Mouse (Mus musculus) left cerebral cortex, postnatal 4 days (tissue): ENCODE measurements at regions not wholly inside any gene's neighbourhood (a gene's known extent, or its start where the extent isn't known, plus 50 kb on each side); places are given as distances from the start of the nearest gene placed in this dataset.
"Not testable (repeated sequence)": the region's sequence is repeated elsewhere in the genome, so short reads cannot be mapped to it uniquely, and the experiment has no call there.

Source experiments
- DNase-seq: peaks from one replicate; pipeline ENCODE4 v3.0.0-alpha.2; 2022
- intact Hi-C: fragments of 180-260 bp; cut with DNase I; formaldehyde crosslinking; loops from one replicate; pipeline ENCODE4 v1.15.1; 2025

DNA sequence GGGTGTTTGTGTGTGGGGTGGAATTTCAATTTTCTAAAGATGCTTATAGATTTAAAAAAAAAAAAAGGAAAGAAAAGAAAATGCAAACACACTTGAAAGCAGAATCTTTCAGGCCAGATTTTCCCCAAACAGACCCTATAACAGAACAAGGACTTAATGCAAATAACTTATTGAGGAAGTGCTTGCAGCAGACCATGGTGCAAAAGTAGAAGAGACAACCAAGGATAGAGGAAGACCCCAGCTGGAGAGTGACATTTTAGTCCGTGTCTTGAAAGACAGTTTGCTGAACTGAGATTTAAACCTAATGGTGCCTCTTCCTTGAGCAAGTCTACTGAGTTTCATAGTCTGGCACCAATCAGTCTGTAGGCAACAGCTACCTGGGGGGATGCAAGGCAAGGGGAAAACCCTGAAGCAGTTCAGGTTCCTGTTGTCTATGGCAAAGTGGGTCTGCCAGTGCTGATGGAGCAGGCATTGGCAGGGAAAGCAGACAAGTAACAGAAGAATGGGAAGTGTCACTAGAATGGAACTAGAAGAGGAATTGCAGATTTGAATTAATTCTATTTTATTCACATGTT is 249.2 kb downstream of the Nfkbiz start:
- no peak for DNase-seq
- intact Hi-C loops, result no loop called here

DNA sequence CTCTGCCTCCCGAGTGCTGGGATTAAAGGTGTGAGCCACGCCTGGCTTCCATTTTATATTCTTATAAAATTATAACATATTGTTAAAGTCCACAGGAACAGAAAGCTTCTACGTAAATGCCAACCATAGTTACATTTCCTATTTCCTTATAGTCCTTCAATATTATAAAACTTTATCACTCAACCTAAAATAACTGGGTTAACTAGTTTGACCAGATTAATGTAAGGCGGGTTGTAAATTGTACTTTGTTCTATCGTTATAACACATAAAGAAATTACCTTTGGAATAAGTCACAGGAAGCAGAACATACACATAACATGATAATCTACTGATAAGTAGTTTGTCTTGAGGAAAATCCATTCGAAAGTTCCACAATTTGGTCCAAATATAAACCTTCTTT is 251.6 kb downstream of the Nfkbiz start:
- no peak for DNase-seq
- intact Hi-C loops, result no loop called here

DNA sequence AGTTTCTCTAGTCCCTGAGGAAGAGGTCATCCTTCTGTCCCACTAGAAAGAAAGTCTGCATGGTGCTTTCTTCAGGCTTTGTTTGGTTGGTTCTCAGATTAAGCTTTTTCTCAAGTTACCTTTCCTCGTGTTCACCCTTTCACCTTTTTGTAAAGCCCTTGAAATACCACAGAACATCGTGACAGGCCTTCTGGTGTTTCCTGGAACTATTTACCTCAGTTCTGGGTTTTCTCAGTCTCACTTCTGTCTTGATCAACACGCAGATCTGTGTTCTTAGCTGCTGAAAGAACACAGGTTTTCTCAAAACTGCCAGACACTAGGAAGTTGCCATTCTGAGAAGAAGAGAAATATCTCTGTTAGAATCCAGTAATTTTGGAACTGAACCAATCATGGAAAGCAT is 255.8 kb downstream of the Nfkbiz start:
- intact Hi-C loops, result no loop called here
- no peak for DNase-seq

DNA sequence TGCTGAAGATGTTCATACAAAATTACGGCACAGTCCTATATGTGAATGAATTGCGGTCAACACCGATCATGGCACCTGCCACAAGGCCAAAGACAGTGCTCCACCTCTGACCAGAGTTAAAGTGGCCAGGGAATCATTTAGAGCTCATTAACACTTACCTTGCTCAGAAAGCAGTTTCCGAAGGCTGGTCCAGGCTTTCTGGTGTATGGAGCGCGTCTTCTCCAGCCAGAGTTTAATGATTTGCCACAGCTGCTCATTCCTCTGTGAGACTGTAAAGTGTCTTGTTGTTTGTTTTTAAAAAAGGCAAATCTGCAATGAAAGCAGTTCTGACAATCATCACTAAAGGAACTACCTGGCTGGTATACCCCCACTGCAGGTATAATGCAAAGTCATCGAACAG is 256.7 kb downstream of the Nfkbiz start:
- intact Hi-C loops, result no loop called here
- no peak for DNase-seq

DNA sequence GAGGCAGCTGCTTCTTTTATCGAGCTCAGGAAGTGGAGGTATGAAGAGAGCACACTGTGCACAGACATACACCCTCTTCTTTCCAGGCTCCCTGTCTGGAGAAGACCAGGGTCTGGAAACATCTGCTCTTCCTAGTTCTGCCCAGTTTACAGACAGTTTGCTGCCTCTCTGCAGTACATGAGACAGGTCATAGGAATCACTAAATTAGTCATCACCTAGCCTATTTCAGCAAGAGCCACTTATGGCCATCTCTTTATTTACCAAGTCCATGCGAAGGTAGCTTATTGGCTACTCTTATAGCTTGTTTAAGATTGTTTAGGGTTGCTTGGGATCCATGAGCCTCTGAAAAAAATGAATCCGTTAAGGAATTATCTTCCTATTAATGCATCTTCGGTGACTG is 257.9 kb downstream of the Nfkbiz start:
- DNase-seq, result no peak
- intact Hi-C loops, result no loop called here

DNA sequence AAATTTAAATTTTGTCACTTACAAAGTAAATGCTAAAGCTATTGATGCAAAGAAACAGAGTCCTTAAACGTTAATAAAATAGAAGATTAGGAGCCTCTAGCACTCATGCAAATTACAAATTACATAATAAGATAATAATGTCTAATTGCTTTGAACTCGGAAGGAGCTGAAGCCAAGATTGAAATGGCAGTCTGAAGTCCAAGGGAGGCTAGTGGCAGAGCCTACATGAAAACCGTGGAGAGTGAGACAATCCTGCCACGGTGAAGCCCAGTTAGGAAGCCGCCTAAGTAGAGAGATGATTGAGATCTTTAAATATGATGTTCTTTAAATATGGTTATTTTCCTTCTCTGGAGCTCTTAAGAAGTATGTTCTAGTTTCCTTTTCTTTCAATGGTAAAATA is 260.0 kb downstream of the Nfkbiz start:
- no peak for DNase-seq
- intact Hi-C loops, result no loop called here

DNA sequence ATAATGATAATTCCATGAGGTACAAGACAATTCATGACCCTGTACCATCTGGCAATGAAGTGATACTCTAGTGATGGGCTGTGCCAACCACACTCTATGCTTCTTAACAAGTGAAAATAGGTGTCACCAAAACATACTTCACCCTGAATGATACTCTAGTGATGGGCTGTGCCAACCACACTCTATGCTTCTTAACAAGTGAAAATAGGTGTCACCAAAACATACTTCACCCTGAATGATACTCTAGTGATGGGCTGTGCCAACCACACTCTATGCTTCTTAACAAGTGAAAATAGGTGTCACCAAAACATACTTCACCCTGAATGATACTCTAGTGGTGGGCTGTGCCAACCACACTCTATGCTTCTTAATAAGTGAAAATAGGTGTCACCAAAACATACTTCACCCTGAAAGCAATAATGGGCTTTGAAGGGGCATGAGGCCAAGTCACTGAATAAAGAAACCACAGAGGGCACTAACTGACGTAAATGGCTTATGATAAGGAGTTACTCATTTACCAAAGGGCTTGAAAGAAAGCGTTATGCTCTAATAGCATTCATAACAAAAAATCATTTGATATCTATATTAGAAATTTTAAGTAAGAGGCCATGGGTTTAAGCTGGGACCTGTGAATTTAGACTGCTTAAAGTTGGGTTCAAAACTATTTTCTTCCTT is 263.0 kb downstream of the Nfkbiz start:
- intact Hi-C loops, DNase-seq: not testable (repeated sequence)

DNA sequence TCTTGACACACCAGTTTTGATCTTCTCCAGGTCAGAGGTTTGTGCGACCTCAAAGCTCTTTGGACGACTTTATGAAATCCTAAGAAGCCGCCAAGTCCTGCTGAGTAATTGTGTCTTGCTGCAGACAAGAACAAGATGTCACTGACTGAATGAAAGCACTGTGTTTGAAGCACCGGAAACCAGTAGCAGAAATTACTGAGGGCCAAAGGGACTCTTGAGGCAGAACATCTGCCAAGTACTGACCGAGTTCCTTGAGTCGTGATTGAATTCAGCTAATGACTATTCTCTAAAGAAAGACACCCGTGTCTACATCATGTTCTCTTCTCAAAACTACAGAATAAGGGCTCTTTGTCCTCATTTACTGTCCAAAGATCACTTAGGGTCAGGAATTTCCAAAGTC is 267.6 kb downstream of the Nfkbiz start:
- DNase-seq, result no peak
- intact Hi-C loops, result no loop called here

DNA sequence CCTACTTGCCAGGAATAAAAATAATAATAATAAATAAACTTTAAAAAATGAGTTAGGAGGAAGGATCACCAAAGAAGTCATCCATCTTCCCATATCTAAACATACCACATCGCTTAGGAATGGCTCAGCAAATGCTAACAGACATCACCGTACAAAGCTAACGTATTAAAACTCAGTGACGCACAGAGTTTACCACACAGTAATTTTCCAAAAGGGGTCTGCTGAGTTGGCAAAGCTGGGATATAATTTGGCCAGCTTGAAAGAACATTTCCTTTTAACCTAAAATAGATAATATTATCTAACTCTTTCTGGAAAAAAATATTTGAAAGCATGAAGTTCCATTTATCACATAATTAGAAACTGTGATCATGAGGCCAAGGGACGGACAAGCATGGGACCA is 268.6 kb downstream of the Nfkbiz start:
- intact Hi-C loops, result no loop called here
- DNase-seq, result no peak

DNA sequence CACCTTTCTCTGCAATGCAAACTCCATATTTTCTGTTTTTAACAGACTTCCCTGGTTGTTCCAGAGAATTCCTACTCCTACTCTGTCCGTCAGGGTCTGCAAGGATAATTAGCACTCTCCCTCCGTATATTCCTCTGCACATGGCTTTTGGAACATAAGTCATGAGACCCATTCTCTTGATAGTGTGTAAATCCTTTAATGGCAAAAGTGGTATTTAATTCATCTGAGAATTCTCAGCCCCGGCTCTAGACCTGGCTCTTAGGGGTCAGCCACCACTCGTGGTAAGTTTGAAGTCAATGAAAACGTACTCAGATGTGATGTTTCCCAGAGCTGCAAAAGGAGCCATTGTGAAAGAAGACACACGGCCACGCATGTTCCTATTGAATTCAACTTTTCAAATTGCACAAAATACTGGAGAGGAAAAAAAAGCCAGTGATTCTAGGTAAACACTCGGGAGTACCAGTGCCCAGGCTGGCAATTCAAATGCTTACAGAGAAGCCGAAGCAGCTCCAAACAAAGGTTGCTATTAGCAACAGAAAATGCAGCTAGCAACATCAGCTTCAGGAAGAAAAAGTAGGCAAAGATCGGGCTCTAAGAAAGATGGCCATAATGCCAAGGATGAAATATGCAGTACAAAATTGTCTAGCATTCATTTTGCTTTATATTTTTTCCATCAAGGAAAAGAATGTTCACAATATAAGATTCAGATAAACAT is 258.2 kb upstream of the Zpld1 start:
- intact Hi-C loops, result no loop called here
- no peak for DNase-seq

DNA sequence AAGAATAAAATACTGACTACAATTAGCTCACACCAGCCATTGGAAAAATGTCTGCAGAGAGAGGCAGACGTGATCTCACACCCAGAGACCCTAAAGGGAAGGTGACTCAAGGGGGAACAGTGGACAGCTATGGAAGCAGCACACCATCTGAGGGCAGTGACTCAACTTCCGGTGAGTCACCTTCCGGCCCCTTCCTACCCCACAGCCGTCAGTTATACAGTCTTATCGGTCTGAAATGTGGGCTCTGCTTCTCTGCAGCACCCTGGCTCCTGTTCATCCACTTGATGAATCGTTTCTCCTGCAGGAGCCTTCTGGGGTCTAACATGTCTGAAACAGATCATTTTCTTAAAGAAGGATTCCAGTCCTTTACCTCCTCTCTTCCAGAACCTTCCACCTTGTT is 257.4 kb upstream of the Zpld1 start:
- DNase-seq, result no peak
- intact Hi-C loops, result no loop called here

DNA sequence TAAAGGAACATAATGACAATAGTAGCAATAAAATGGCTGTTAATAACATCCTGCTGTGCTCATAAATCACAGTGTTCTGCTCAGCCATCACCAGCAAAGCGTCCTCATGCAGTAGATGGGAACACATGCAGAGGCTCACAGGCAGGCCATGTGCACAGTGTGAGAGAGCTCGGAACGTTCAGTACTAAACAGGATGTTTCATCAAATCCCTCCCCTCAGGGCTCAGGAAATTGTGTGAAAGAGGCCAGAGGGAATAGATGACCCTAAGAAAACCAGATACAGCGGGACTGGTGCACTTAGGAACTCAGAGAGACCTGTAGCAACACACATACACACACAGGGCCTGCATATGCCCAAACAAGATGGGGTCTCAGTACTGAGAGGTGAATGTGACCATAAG is 256.1 kb upstream of the Zpld1 start:
- intact Hi-C loops, result no loop called here
- DNase-seq, result no peak

DNA sequence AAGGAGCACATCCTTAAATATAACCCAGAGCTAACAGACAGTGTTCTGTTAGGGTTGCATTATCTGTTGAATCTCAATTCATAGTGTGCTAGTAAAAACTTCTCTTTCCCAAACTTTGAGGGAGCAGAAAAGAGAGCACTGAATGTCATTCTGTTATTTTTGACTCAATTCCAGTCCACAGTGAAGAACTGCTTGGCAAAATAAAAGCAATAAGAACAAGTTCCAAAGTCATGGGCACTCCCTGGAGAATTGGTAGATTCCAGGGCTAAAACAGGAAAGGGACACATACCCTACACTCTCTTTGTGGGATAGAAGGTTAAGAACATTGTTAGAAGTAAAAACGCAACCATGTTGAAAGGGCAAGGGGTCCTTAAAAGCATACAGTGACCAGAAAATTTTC is 253.6 kb upstream of the Zpld1 start:
- no peak for DNase-seq
- intact Hi-C loops, result no loop called here

DNA sequence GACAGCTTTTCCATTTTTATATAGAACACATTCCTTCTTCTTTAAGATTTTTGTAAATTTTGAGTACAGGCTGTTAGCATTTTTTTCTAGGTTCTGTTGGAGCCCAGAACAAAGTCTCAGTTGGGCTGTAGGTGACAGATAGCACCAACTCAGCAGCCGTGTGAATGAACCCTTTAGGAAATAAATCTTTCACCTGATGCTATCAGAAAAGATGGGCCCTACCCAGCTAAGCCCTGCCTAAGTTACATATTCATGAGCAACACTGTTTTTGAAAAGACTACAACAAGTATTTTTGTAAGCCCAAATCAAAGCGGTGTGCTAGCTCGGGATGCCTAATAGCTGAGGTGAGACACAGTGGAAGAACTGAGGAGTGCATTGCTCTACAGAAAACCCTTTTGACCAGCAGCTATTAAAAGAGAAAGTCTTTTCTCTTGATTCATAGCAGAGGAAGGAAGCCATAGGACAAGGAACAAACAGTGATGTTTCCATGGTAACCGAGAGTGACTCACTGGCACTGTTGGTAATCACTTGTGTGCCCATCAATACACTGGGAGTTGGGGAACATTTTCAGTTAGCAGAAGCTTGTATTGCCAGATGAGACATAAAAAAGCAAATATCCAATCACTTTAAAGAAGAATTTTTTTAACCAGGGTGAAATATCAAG is 253.0 kb upstream of the Zpld1 start:
- DNase-seq, result no peak
- intact Hi-C loops, result no loop called here

DNA sequence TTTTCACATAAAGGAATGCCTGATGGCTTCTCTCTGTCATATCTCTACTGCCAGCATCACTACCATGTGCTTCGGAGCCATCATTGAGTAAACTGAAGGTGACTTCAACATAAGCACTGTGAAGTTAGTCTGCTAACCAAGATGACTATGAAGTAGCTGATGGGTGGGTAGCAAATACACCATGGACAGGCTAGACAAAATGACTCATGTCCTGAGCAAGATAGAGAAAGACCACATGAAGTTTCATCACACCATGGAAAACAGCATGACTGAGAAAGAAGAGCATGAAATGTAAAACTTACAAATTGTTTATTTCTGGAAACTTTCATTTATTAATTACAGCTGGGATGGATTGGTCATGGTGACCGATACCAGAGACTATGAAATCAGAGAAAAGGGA is 249.3 kb upstream of the Zpld1 start:
- intact Hi-C loops, result no loop called here

DNA sequence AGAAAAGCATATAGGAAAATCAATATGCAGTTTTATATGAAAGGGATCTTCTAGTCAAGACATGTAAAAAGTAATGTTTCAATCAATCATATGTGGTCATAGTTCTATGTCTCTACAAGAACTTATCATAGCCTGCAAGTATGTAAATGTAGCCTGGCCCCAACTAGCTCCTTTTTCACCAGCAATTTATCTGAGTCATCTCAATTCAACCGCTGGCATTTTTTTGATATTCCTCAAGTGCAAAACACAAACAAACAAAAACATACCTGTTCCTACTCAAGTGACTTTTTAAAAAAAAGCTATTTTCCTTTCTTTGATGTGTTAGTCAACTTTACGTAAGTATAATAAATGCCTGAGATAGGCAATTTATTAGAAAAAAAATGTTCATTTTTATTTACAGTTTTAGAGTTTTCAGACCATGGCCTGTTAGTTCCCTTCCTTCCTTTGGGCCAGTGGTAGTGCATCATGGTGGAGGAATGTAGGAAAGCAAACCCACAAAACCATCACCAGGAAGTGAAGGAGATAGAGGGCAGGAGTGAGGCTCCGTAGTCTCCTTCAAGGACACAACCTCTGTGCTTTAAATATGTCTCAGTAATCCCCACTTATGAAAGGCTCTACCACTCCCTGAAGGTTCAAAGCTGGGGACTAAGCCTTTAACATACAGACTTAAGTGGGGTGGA is 242.7 kb upstream of the Zpld1 start:
- no peak for DNase-seq
- intact Hi-C loops, result no loop called here

More for the DNA sequence above, 249.3 kb upstream of the Zpld1 start:
- DNase-seq, result no peak

DNA sequence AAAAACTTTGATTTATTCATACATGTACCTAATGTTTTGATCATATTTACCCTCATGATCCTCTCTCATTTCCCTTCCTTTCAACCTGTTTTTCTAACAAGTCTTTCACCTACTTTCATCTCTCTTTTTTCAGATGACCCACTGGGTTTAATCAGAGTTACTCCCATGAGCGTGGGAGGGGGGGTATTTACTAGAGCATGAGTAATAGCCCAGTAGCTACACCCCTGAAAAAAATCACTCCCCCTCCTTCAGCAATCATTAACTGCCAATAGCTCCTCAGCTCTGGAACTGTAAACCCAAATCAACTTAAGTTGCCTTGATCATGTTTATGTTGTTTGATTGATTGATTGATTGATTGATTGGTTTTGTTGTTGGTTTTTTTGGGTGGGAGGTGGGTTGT is 241.4 kb upstream of the Zpld1 start:
- intact Hi-C loops, result no loop called here
- DNase-seq, result no peak

DNA sequence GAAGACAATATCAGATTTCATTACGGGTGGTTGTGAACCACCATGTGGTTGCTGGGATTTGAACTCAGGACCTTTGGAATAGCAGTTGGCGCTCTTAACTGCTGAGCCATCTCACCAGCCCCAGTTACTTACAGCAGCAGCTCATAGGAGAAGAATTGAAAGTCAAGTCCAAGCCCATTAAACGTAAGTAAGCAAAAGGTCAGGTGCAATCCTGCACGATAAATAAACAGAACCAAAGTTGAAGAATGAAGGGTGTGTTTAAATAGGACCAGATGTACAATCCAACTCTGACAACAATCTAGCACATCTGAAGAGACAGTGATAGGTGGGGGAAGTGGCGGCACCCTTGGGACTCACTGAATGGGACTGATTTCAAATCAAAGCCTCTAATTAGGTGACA is 239.8 kb upstream of the Zpld1 start:
- DNase-seq, result no peak
- intact Hi-C loops, result no loop called here

DNA sequence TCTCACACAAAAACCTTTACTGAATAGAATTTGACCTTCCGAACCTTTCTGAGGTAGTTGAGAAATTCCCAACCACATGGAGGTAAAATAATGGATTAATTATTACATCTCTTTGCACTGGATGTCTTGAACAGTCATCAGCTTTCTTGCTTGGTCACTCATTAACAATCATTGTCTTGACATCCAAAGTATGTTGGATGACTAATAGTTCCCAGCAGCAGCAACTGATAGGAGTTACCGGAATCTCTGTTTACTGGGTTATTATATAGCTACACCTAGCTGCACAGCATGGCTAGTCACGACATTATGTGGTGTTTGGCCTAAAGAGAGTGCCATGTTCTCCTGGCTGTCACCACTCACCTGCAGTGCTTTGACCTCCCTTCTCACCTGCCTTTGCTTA is 234.9 kb upstream of the Zpld1 start:
- intact Hi-C loops, result no loop called here
- no peak for DNase-seq

DNA sequence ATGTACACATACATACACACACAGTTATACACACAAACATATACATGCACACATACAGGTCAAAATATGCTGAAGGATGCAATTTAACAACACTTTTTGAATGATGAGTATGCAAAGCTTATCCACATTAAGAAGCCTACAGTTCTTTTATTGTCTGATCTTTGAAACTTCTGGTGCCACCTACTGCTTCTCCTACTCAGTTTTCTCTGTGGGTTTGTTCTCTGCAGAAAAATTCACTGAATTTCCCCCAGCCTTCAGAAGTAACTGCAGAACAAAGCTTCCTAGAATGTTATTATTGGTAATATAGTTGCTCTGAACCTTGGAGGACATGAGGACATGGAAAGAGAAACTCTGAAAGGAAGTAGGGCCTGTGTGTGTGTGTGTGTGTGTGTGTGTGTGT is 233.1 kb upstream of the Zpld1 start:
- intact Hi-C loops, result no loop called here
- DNase-seq, result no peak

DNA sequence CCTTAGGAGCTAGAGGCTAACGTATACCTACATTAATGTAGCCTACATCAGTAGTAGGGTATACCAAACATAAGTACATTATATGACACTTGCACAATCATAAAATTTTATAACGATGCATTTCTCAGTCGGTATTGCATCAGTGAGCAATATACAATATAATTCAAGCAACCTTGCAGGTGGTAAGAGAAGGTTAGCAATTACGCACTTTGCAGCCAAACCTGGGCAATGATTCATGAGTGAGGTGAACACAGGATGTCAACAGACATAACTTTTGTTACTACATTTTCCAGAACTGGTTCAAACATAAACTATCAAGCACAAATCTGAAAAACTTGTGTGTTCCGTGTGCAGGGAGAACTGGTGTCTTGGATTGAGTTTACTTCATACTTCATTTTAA is 229.9 kb upstream of the Zpld1 start:
- no peak for DNase-seq
- intact Hi-C loops, result no loop called here
